Mouse (Mus musculus) splenic B cell, adult 2 months (primary cell): ENCODE measurements around the gene Btf3l4.
A peak's percentile ranks its signal among the peaks of the same experiment; 100 is the strongest.

Source experiments
- DNase-seq: peaks from one replicate; pipeline ENCODE4 v3.0.0-alpha.2; 2011; ENCODE audit warnings: low read depth, low spot score
- H3K27me3 ChIP-seq: 2 replicates; pipeline ENCODE4 v1.6.1; 2012; ENCODE audit warnings: mild to moderate bottlenecking, low read length, moderate library complexity, mixed read lengths; ENCODE audit not compliant: control insufficient read depth, poor library complexity, insufficient read depth, severe bottlenecking
- H3K36me3 ChIP-seq: 2 replicates; pipeline ENCODE4 v1.6.1; 2012; ENCODE audit warnings: mild to moderate bottlenecking, low read length, moderate library complexity, mixed read lengths; ENCODE audit not compliant: control insufficient read depth, poor library complexity, insufficient read depth, severe bottlenecking

Btf3l4 gene

DNA sequence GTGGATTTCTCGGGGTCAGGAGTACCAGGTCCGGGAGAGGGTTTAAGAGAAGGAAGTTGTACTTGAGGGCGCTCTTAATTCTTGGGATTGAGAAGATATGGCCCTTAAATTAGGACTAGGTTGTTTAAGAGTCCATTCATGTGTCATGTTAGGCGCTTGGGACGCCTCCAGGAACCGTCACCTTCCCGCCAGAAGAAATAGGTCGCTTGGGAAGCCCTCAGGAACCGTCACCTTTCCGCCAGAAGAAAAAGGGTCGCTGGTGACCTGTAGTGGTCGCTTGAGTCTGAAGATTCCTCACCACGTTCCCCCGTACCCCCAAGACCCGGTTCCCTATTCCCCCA, 1.5 kb upstream of the Btf3l4 start:
- H3K36me3 ChIP-seq = no peaks in the 10 kb centered on the region
- no peaks in the 10 kb centered on the region for H3K27me3 ChIP-seq
- peak; percentile 9 for DNase-seq

DNA sequence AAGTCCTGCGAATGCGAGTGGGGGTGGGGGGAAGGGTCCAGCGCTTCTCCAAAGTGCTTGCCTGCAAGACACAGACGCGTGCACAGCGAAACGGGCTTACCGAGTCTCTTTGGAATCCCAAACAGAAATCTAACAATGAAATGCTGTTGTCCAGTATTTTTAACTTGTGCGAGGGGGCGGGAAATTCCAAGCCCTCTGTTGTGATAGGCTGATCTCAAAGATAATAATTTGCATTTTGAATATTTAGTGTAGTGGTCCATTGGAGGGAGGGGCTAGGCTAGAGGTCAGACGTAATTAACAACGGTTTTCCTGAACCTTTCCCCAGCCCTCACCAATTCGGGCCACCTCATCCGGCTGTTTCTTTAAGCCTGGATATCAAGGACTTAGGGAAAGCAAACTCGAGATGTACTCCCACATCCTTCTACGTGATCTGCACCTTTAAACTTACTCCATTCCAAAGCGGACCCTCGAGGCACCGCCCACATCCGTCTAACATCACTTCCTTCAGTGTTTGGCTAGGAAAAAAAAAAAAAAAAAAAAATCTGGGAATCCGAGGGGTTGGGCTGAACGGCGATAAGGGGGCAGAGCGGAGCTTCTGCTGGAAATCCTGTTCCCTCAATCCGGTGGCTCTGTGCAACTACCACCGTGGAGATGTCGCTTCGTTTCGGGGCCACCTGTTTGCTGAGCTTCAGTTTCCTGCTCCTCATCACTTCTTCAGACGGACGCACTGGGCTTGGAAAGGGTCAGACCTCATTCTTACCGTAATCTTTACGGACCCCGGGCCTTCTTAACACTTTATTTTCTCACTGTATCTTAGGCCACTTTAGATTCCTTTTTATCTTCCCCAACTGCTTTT, 929 bp upstream of the Btf3l4 start, which contains the start of gene Txndc12:
TSS of gene Txndc12 (plus strand) at position 487 of the 856 bp plus-strand sequence.
- Histone ChIP-seq H3K36me3 (no peaks in the 10 kb centered on the region), H3K27me3 (no peaks in the 10 kb centered on the region)
- DNase-seq = peak; percentile 74

DNA sequence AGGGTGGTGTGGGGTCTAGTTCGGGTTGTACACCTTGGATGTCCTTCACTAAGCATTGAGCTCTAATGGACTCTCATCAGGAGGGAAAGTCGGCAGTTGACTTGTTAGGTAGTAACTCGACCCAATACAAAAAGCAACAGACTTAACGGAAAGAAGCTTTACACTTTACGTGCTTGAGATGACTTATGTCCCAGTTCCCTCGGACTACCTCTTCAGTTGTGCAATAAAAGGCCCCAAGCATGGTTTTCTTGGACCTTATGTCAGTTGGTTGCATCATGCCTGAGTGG, 357 bp upstream of the Btf3l4 start:
- no peak for DNase-seq
- Histone ChIP-seq H3K27me3 (no peaks in the 10 kb centered on the region), H3K36me3 (no peaks in the 10 kb centered on the region)

DNA sequence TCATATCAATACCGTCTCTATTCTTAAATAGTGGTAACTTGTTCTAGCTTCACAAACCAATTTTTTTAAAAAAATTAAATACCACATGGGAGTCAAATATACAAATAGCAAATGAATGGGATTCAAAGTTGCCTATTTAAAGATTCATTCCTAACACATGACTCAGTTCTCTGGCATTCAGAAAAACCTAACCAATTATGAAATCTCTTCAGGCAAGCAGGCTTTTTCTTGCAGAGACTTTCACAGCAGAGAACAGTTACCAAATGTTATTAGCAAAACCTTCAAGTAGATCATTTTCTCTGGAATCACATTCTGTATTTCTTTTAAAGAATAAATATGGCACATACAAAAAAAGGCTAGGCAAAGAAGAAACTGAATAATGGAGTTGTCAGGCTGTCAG, 2.7 kb downstream of the Btf3l4 start:
- H3K27me3 ChIP-seq = no peaks in the 10 kb centered on the region
- DNase-seq = no peak
- no peaks in the 10 kb centered on the region; the same call in 1 of the 2 replicates for H3K36me3 ChIP-seq

DNA sequence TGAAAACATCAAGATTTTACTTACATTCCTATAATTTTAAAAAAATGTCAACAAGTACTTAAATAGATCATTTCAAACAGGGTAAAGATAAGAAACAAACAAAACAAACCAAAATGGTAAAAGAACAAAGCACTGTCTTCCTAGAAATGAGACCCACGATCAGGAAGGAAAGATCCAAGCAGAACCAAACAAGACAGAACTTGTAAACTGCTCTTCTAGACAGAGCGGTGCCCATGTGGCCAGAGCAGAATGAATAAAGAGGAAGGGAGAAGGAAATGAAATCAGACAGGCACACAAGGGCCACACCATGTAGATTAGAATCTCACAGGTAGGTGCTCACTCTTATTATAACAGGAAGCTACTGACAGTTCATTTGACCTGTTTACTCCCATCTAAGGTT, 6.8 kb downstream of the Btf3l4 start:
- Histone ChIP-seq H3K36me3 (peaks cover 6% of the 10 kb centered on the region), H3K27me3 (no peaks in the 10 kb centered on the region)
- DNase-seq = no peak

GRCm38 (mm10) chr4:108826096-108826495, 7.3 kb downstream of the Btf3l4 start:
- DNase-seq = no peak
- Histone ChIP-seq H3K27me3 (no peaks in the 10 kb centered on the region), H3K36me3 (peaks cover 6% of the 10 kb centered on the region)

GRCm38 (mm10) chr4:108825677-108826076, 7.7 kb downstream of the Btf3l4 start:
- DNase-seq = no peak

GRCm38 (mm10) chr4:108811550-108811949, 21.9 kb downstream of the Btf3l4 start:
- Histone ChIP-seq H3K27me3 (no peaks in the 10 kb centered on the region), H3K36me3 (no peaks in the 10 kb centered on the region)
- DNase-seq = no peak

More at GRCm38 (mm10) chr4:108825677-108826076, 7.7 kb downstream of the Btf3l4 start:
- Histone ChIP-seq H3K27me3 (no peaks in the 10 kb centered on the region), H3K36me3 (peaks cover 6% of the 10 kb centered on the region)

DNA sequence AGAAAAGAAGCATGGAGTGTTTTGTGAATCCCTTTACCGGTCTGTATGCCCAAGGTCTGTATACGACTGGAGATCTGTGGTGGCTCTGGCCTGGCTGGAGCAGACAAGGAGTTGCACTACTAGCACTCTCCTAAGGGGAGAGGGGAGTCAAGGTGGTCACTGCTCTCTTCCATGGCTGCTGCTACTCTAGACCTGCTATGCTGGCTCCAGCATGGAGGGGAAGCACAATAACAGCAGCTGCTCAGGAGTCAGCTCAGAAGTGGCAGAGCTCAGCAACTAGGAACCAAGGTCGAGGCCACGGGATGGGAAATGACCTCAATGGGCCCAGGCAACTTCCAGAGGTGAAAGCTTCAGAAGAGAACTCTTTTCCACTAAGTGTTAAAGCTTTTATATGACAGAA, 22.3 kb downstream of the Btf3l4 start:
- no peak for DNase-seq

GRCm38 (mm10) chr4:108803535-108803934, 29.9 kb downstream of the Btf3l4 start:
- DNase-seq = no peak
- Histone ChIP-seq H3K36me3 (no peaks in the 10 kb centered on the region), H3K27me3 (peaks cover 2% of the 10 kb centered on the region; the same call in 1 of the 2 replicates)

More for the DNA sequence above, 22.3 kb downstream of the Btf3l4 start:
- no peaks in the 10 kb centered on the region for H3K36me3 ChIP-seq
- no peaks in the 10 kb centered on the region for H3K27me3 ChIP-seq

GRCm38 (mm10) chr4:108798083-108798830, 35.2 kb downstream of the Btf3l4 start:
- peak; percentile 73 for DNase-seq
- Histone ChIP-seq H3K27me3 (peaks cover 2% of the 10 kb centered on the region; the same call in 1 of the 2 replicates), H3K36me3 (no peaks in the 10 kb centered on the region)

DNA sequence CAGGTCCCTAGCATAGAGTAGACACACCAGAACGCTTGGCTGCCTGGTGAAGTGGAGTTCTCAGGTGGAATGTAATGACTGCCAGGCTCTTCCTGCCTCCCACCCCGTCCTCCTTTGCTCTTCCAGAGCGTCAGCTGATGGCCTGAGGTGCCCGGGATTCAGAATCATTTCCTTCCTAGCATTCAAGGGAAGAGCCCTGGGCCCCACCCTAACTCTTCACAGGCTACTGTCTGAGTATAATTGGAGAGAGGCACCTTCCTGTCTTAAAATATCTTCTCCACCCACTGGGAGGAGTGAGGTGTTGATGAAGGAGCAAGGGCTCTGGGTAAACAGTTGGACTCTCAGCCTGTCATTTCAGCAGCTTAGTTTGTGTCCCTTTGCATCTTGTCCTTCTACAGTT, 36.7 kb downstream of the Btf3l4 start:
- DNase-seq = no peak
- H3K36me3 ChIP-seq = no peaks in the 10 kb centered on the region
- H3K27me3 ChIP-seq = no peaks in the 10 kb centered on the region

GRCm38 (mm10) chr4:108793941-108794340, 39.5 kb downstream of the Btf3l4 start:
- DNase-seq = no peak
- H3K27me3 ChIP-seq = no peaks in the 10 kb centered on the region
- no peaks in the 10 kb centered on the region for H3K36me3 ChIP-seq

GRCm38 (mm10) chr4:108790507-108790906, 42.9 kb downstream of the Btf3l4 start:
- Histone ChIP-seq H3K36me3 (no peaks in the 10 kb centered on the region), H3K27me3 (no peaks in the 10 kb centered on the region)
- peak; percentile 49 for DNase-seq

- H3K27me3 ChIP-seq = no peaks in the 10 kb centered on the region
- no peak for DNase-seq
- no peaks in the 10 kb centered on the region for H3K36me3 ChIP-seq
Measured at GRCm38 (mm10) chr4:108789258-108789936, 44.0 kb downstream of the Btf3l4 start.
